Mouse (Mus musculus): Measurements from ENCODE around the gene Olfr371.

Olfr371 gene

GRCm38 (mm10) chr8:85225688-85226087 is at the start of gene Olfr371:
Gene Olfr371 (plus strand): TSS chr8:85225988.
- in situ Hi-C loops (cut with MboI, MseI), result no loop called here

DNA sequence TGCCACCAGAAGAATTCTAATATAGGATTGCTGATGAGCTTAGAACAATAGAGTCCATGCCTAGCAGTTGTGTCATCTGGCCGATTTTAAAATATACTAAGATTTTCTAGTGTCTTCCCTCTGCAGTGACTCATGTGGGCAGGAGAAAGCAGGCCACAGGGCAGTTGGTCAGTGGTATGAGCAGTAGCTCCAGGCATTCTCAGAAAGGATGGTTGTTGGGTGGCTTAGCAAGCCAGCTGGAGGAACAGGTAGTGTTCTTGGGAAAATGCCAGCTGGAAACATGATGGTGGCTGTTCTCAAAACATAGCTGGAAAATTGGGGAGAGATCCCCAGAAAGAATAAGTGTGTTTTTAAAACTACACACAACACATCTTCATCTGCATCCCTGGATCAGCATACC is 33.4 kb upstream of the Olfr371 start:
- in situ Hi-C loops (cut with MboI, MseI), result loop anchor here (10.0 kb wide), 1 partner anchor 888 kb away; no protein-coding TSS in a partner anchor

DNA sequence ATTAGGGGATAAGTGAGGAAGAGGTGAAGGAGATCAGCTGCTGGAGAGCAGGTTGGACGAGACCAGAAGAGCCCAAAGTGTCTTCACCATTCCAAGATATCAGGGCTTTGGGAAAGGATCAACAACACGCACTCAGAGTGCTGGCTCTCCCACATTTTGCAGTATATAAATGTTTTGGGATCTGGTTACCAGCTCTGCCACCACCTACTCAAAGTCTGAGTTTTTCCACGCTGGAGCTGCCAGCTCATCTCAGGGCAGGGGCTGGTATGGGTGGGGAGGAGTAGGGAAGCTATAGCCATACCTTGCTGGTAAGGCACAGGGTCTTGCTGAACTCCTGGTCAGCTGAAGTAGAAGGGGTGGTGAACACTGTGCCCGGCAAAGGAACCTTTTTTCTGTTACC is 5.6 kb upstream of the Olfr371 start:
- in situ Hi-C loops (cut with MboI, MseI), result no loop called here

GRCm38 (mm10) chr8:85220992-85221391 is 4.8 kb upstream of the Olfr371 start:
- in situ Hi-C loops (cut with MboI, MseI), result no loop called here

DNA sequence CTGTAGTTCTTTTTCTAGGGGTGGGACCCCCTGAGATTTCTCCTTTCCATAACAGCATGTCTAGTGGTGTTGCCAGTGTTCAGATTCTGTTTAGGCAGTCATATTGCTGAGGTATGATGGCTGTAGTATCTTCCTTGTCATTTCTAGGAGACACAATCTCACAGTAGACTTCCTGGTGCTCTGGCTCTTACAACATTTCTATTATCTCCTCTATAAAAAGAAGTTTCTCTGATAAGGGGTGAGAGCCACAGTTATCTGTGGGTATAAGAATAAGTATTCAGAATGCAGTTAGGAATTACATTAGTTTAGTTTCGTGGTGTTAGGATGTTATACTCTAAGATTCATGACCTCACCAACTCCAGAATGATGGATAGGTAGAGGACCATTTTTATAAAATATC is 1.5 kb downstream of the Olfr371 start:
- in situ Hi-C loops (cut with MboI, MseI), result no loop called here

Measured in T-helper 2 cell (primary cell).